In the genomic region with DNA sequence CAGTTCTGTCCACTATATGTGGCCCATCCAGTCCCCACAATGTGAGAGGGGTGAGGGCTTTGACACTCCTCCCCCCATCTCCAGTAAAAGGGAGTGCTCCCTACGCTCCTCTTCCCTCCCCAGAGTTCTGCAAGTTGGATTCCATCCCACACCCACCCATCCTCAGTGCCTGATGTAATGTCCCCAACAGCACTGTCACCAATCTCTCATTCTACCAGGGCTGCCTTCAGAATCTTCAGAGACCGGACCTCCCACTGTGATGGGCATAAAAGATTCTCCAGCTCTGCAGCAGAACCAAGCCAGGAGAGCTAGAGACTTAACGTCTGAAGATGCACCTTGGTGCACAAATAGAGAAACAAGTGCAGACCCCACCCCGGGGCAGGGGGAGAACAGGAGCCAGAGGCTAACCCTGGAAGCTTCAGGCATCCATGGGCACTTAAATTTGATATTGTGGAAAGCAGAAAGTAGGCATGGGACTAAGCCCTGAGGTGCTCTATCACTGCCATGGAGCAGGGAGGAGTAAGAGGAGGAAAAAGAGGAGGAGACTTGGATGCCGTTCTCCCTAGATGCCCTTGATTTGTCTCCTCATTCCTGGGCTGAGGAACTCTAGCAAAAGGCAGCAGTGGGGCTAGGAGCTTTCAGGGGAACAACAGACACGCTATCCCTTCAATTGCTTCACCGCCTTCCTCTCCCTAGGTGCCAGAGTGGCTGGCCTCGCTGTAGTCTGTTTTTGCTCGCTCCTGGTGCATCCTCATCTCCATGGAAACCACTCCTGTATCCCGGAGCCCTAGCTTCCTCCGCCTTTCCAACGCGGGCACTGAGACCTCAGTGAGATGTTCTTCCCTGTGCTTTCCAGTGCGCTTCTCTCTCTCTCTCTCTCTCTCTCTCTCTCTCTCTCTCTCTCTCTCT, we compare ENCODE assay signal across 9 mouse cellular contexts. TPM values are rescaled to one million over a fixed set of nuclear protein-coding genes. Genes with fewer than 3 reads are reported as not detected.
DNase-seq lines count a peak whose midpoint lies in the region; ATAC-seq lines count a peak whose summit lies in the region.
"Had no signal": no experiment of that assay in that cellular context is flagged by ENCODE, and none has a peak within 500 bp of the region (broad histone marks: within the 10 kb centered on the region; RNA-seq: fewer than 3 reads in every experiment).

No protein-coding gene starts in this region.

- H3K4me2 ChIP-seq in hindbrain, embryonic 12.5 days (replicated peaks), result peak overlapping the region; percentile 43

- H3K27me3 ChIP-seq in hindbrain, embryonic 12.5 days, result no peaks in the 10 kb centered on the region
- H3K27me3 ChIP-seq in midbrain, embryonic 10.5 days (ENCODE audit: low read depth, poor library complexity, severe bottlenecking), result no peaks in the 10 kb centered on the region
- 0 out of 2 replicates have a peak, but pooled peaks cover 8% of the 10 kb centered on the region for H3K27me3 ChIP-seq in heart, embryonic 10.5 days (ENCODE audit: insufficient read depth, poor library complexity, severe bottlenecking)

- peak; percentile 51 for DNase-seq in left cerebral cortex, adult 11 months (ENCODE audit: low spot score)
- no peak for DNase-seq in left cerebral cortex, postnatal 4 days
- peak; percentile 38 for DNase-seq in midbrain, embryonic 10.5 days (ENCODE audit: low spot score)
- DNase-seq in right cerebral cortex, postnatal 4 days, result peak; percentile 53
- no peak for DNase-seq in heart, embryonic 10.5 days (ENCODE audit: low spot score)
- DNase-seq in gastrocnemius, adult 18-20 months (ENCODE audit: low spot score), result no peak
- no peak for DNase-seq in urinary bladder, adult 18-20 months (ENCODE audit: low spot score in 2 of 2)

- ATAC-seq in hindbrain, embryonic 12.5 days (ENCODE audit: low FRiP score), result peak; percentile 93

- 20% methylated on average over 14 of the region's 14 CpGs for WGBS in hindbrain, embryonic 12.5 days
- 20% methylated on average over 14 of the region's 14 CpGs for WGBS in midbrain, embryonic 10.5 days
- 20% methylated on average over 14 of the region's 14 CpGs for WGBS in heart, embryonic 10.5 days

- peaks cover 17% of the 10 kb centered on the region for H3K4me1 ChIP-seq in hindbrain, embryonic 12.5 days
- peaks cover 24% of the 10 kb centered on the region for H3K4me1 ChIP-seq in midbrain, embryonic 10.5 days
- no peaks in the 10 kb centered on the region for H3K4me1 ChIP-seq in heart, embryonic 10.5 days

- H3K4me3 ChIP-seq in hindbrain, embryonic 12.5 days, result peak overlapping the region; percentile 14; the same call in 1 of the 2 replicates
- 0 out of 2 replicates have a peak overlapping the region, but pooled peaks have one; percentile 9 for H3K4me3 ChIP-seq in midbrain, embryonic 10.5 days
- H3K4me3 ChIP-seq in heart, embryonic 10.5 days, result no peak overlapping the region

- intact Hi-C loops in left cerebral cortex, postnatal 4 days (cut with DNase I), result no loop called here

- peaks cover 7% of the 10 kb centered on the region for H3K36me3 ChIP-seq in hindbrain, embryonic 12.5 days
- peaks cover 37% of the 10 kb centered on the region for H3K36me3 ChIP-seq in midbrain, embryonic 10.5 days
- no peaks in the 10 kb centered on the region for H3K36me3 ChIP-seq in heart, embryonic 10.5 days

- H3K9me3 ChIP-seq in hindbrain, embryonic 12.5 days (replicated peaks), result no peaks in the 10 kb centered on the region
- no peaks in the 10 kb centered on the region; the same call in 1 of the 2 replicates for H3K9me3 ChIP-seq in midbrain, embryonic 10.5 days (replicated peaks)
- H3K9me3 ChIP-seq in heart, embryonic 10.5 days, result no peaks in the 10 kb centered on the region

- peak overlapping the region; percentile 73 for H3K27ac ChIP-seq in hindbrain, embryonic 12.5 days
- H3K27ac ChIP-seq in midbrain, embryonic 10.5 days (replicated peaks), result no peak overlapping the region; the same call in 1 of the 2 replicates
- no peak overlapping the region for H3K27ac ChIP-seq in heart, embryonic 10.5 days
- H3K27ac ChIP-seq: stomach, postnatal 0 days had no signal

- H3K9ac ChIP-seq in hindbrain, embryonic 12.5 days, result peak overlapping the region; percentile 18; the same call in 1 of the 2 replicates

RNA-seq across cellular contexts. Expression of gene Lhfpl4, which starts 16.6 kb away (rescaled TPM):
- 100 to 1,000 TPM in 1 of 2 experiments, 10 to 100 TPM in 1; 95.9 to 102 TPM for total RNA-seq in left cerebral cortex, postnatal 4 days (2021)
- 41.1 and 43.0 TPM in 2 replicates for polyA plus RNA-seq in hindbrain, embryonic 12.5 days (2016; fragmentation: Nextera tagmentation; extraction: Ambion mirVana)
- 13.8 and 21.6 TPM in 2 replicates for polyA plus RNA-seq in midbrain, embryonic 10.5 days (2016; fragmentation: Nextera tagmentation; extraction: Ambion mirVana)
- 0.49 and 1.0 TPM in 2 replicates for polyA plus RNA-seq in heart, embryonic 10.5 days (2016; fragmentation: Nextera tagmentation; extraction: Ambion mirVana)
- total RNA-seq in gastrocnemius, adult 18-20 months (2021), result under 1 TPM; 0.32 to 0.55 TPM

RNA-seq across cellular contexts. Expression of gene Mtmr14, which starts 59.1 kb away (rescaled TPM):
- 10 to 100 TPM; 25.2 to 25.6 TPM for total RNA-seq in left cerebral cortex, postnatal 4 days (2021)
- polyA plus RNA-seq in hindbrain, embryonic 12.5 days (2016; fragmentation: Nextera tagmentation; extraction: Ambion mirVana), result 43.3 and 43.8 TPM in 2 replicates
- 49.2 and 51.0 TPM in 2 replicates for polyA plus RNA-seq in midbrain, embryonic 10.5 days (2016; fragmentation: Nextera tagmentation; extraction: Ambion mirVana)
- polyA plus RNA-seq in heart, embryonic 10.5 days (2016; fragmentation: Nextera tagmentation; extraction: Ambion mirVana), result 29.7 and 36.6 TPM in 2 replicates
- 10 to 100 TPM; 12.5 to 14.2 TPM for total RNA-seq in gastrocnemius, adult 18-20 months (2021)

Comparison
In these comparisons a context has a peak if more than half of its experiments do, and no peak if none do; other contexts are left out.
1. DNase-seq: peak in left cerebral cortex, adult 11 months (single experiment), midbrain, embryonic 10.5 days (single experiment) and right cerebral cortex, postnatal 4 days (single experiment); none in left cerebral cortex, postnatal 4 days (single experiment), heart, embryonic 10.5 days (single experiment), gastrocnemius, adult 18-20 months (single experiment) and urinary bladder, adult 18-20 months (0 of 2).